Mouse (Mus musculus): ENCODE data around the gene Rin1.
"Not testable (repeated sequence)": the region's sequence is repeated elsewhere in the genome, so short reads cannot be mapped to it uniquely, and the experiment has no call there.

Gene Rin1

GRCm38 (mm10) chr19:5069486-5069885 is 19.2 kb downstream of the Rin1 start:
- no peak for DNase-seq

- no peak for DNase-seq
Measured at GRCm38 (mm10) chr19:5069978-5070377, 19.7 kb downstream of the Rin1 start.

- no peak for DNase-seq
Measured at GRCm38 (mm10) chr19:5071077-5071476, 20.8 kb downstream of the Rin1 start.

GRCm38 (mm10) chr19:5071545-5072369 is 21.5 kb downstream of the Rin1 start:
- no peak for DNase-seq

- DNase-seq = no peak
Measured at GRCm38 (mm10) chr19:5072389-5073019, 22.2 kb downstream of the Rin1 start.

- no peak for DNase-seq
Measured at GRCm38 (mm10) chr19:5073028-5073427, 22.7 kb downstream of the Rin1 start.

GRCm38 (mm10) chr19:5073518-5073917 is 23.2 kb downstream of the Rin1 start:
- no peak for DNase-seq

GRCm38 (mm10) chr19:5079279-5079678 is 29.0 kb downstream of the Rin1 start:
- DNase-seq = no peak

GRCm38 (mm10) chr19:5082005-5082404 is 31.7 kb downstream of the Rin1 start:
- DNase-seq = no peak

GRCm38 (mm10) chr19:5082596-5082995 is 32.3 kb downstream of the Rin1 start:
- DNase-seq = no peak

GRCm38 (mm10) chr19:5083961-5084833 is 33.9 kb downstream of the Rin1 start:
- no peak for DNase-seq

GRCm38 (mm10) chr19:5084834-5085144 is 34.5 kb downstream of the Rin1 start:
- no peak for DNase-seq

GRCm38 (mm10) chr19:5085145-5085863 is 35.0 kb downstream of the Rin1 start, which contains the start of gene Tmem151a:
Tmem151a (minus strand) TSS chr19:5085531.
- DNase-seq = no peak

- not testable (repeated sequence) for DNase-seq
Measured at GRCm38 (mm10) chr19:5086533-5086932, 36.3 kb downstream of the Rin1 start.

- peak; percentile 90 for DNase-seq
Measured at GRCm38 (mm10) chr19:5087884-5088728, 37.8 kb downstream of the Rin1 start, which contains the start of gene Yif1a. Yif1a (plus strand) TSS chr19:5088538.

GRCm38 (mm10) chr19:5089324-5089723 is 39.0 kb downstream of the Rin1 start:
- DNase-seq = no peak

- no peak for DNase-seq
Measured at GRCm38 (mm10) chr19:5092083-5092482, 41.8 kb downstream of the Rin1 start.

GRCm38 (mm10) chr19:5093481-5094242 is 43.4 kb downstream of the Rin1 start:
- DNase-seq = no peak

- DNase-seq = peak; percentile 89
Measured at GRCm38 (mm10) chr19:5094243-5094632, 44.0 kb downstream of the Rin1 start.

GRCm38 (mm10) chr19:5094746-5095417 is 44.6 kb downstream of the Rin1 start:
- DNase-seq = no peak
